Mouse (Mus musculus): ENCODE data around the gene Atraid. TPM values are rescaled to one million over a fixed set of nuclear protein-coding genes. Genes with fewer than 3 reads are reported as not detected.

The Atraid gene
- total and polyA plus RNA-seq, 3 experiments: 58.0 to 88.7 (median 60.1) TPM

GRCm38 (mm10) chr5:31095711-31096480, 47.8 kb downstream of the Atraid start:
- Histone ChIP-seq H3K9me3 (replicated peaks; ENCODE audit: low read length) (peaks cover 10% of the 10 kb centered on the region), H3K36me3 (replicated peaks in 1 of 2; ENCODE audit: control insufficient read depth in 1 of 2, insufficient read depth in 1 of 2, low read length in 1 of 2) (no peaks in the 10 kb centered on the region), H3K4me3 (replicated peaks in 1 of 3; ENCODE audit: low read depth in 2 of 3, low read length in 2 of 3, poor library complexity in 1 of 3) (peak overlapping the region in 2 of 3 experiments; percentile 32 to 44), H3K79me2 (replicated peaks; ENCODE audit: control insufficient read depth, extremely low read depth, insufficient read depth, poor library complexity, severe bottlenecking) (no peaks in the 10 kb centered on the region), H3K4me1 (ENCODE audit: control insufficient read depth in 1 of 2, insufficient read depth in 2 of 2) (peaks cover 7 to 22% of the 10 kb centered on the region in 2 experiments), H3K27me3 (replicated peaks) (peaks cover 73% of the 10 kb centered on the region), H3K27ac (ENCODE audit: insufficient read depth, low read depth) (no peak overlapping the region), H3K4me2 (ENCODE audit: insufficient read depth, low read depth, poor library complexity, severe bottlenecking) (peak overlapping the region; percentile 82), H3K9ac (ENCODE audit: insufficient read depth, low read depth) (no peak overlapping the region)
- TF ChIP-seq HCFC1 (IDR thresholded peaks at IDR 0.05; ENCODE audit: low read depth, low read length): no peak
- TF ChIP-seq MYC (IDR thresholded peaks at IDR 0.05; ENCODE audit: low read depth, low read length): no peak
- TF ChIP-seq ELF1 (IDR thresholded peaks at IDR 0.05; ENCODE audit: low read depth, low read length): no peak
- no peak for TF ChIP-seq ZMIZ1 (IDR thresholded peaks at IDR 0.05; ENCODE audit: low read depth, low read length)
- TF ChIP-seq NELFE (IDR thresholded peaks at IDR 0.05; ENCODE audit: low read depth, low read length): no peak
- no peak for TF ChIP-seq MEF2A (IDR thresholded peaks at IDR 0.05; ENCODE audit: borderline replicate concordance, low read depth, low read length)
- no peak for TF ChIP-seq ZKSCAN1 (IDR thresholded peaks at IDR 0.05; ENCODE audit: borderline replicate concordance, low read depth, low read length)
- no peak for TF ChIP-seq ZNF384 (IDR thresholded peaks at IDR 0.05; ENCODE audit: low read depth, low read length)
- no peak for TF ChIP-seq BHLHE40 (IDR thresholded peaks at IDR 0.05; ENCODE audit: low read depth, low read length)
- no peak for TF ChIP-seq RAD21 (IDR thresholded peaks at IDR 0.05; ENCODE audit: low read depth, low read length)
- TF ChIP-seq GABPA (IDR thresholded peaks at IDR 0.05; ENCODE audit: insufficient replicate concordance, low read depth, low read length): no peak
- TF ChIP-seq MAZ (IDR thresholded peaks at IDR 0.05; ENCODE audit: low read depth, low read length): no peak
- TF ChIP-seq EP300 (IDR thresholded peaks at IDR 0.05; ENCODE audit: low read length): no peak
- TF ChIP-seq ETS1 (conservative IDR thresholded peaks at IDR 0.05; ENCODE audit: low read depth, low read length): no peak
- no peak for TF ChIP-seq JUND (conservative IDR thresholded peaks at IDR 0.05; ENCODE audit: low read depth, low read length)
- DNase-seq (ENCODE audit: extremely low read depth): no peak
- in situ Hi-C loops (cut with MboI; ENCODE audit: low pct_ligation_motif_present, low pct_unique_long_range_greater_than_20kb, low sequenced_read_pairs) (no loop called here), dilution Hi-C loops (cut with MboI; ENCODE audit: extremely low pct_ligation_motif_present, extremely low pct_unique_long_range_greater_than_20kb, low sequenced_read_pairs) (no loop called here)

Other genes starting within 250 kb of the Atraid start
Only the 20 nearest of the 28 such genes appear.
- gene Agbl5, start 159.6 kb upstream of the Atraid start, total RNA-seq (2012; rRNA removed): 8.0 and 9.3 TPM in 2 replicates
- gene Agbl5, start 159.6 kb upstream of the Atraid start, total RNA-seq (2014; rRNA removed): 3.5 and 4.1 TPM in 2 replicates
- 8.4 and 11.6 TPM in 2 replicates for gene Agbl5, start 159.6 kb upstream of the Atraid start, polyA plus RNA-seq (2012; ENCODE audit: insufficient read length, low read depth)
- gene Ost4, start 140.5 kb upstream of the Atraid start, total RNA-seq (2012; rRNA removed): 181 and 244 TPM in 2 replicates
- 221 and 263 TPM in 2 replicates for gene Ost4, start 140.5 kb upstream of the Atraid start, total RNA-seq (2014; rRNA removed)
- 312 and 330 TPM in 2 replicates for gene Ost4, start 140.5 kb upstream of the Atraid start, polyA plus RNA-seq (2012; ENCODE audit: insufficient read length, low read depth)
- 0.34 TPM in 2 replicates for gene Emilin1, start 134.9 kb upstream of the Atraid start, total RNA-seq (2012; rRNA removed)
- gene Emilin1, start 134.9 kb upstream of the Atraid start, total RNA-seq (2014; rRNA removed): 0.05 and 0.11 TPM in 2 replicates
- 0.33 and 0.63 TPM in 2 replicates for gene Emilin1, start 134.9 kb upstream of the Atraid start, polyA plus RNA-seq (2012; ENCODE audit: insufficient read length, low read depth)
- gene Khk, start 126.9 kb upstream of the Atraid start, total RNA-seq (2012; rRNA removed): 3.7 and 5.7 TPM in 2 replicates
- 1.9 and 2.5 TPM in 2 replicates for gene Khk, start 126.9 kb upstream of the Atraid start, total RNA-seq (2014; rRNA removed)
- 2.9 and 3.7 TPM in 2 replicates for gene Khk, start 126.9 kb upstream of the Atraid start, polyA plus RNA-seq (2012; ENCODE audit: insufficient read length, low read depth)
- not detected in 2 replicates for gene Cgref1, start 102.7 kb upstream of the Atraid start, total RNA-seq (2012; rRNA removed)
- not detected in 2 replicates for gene Cgref1, start 102.7 kb upstream of the Atraid start, total RNA-seq (2014; rRNA removed)
- not detected in 2 replicates for gene Cgref1, start 102.7 kb upstream of the Atraid start, polyA plus RNA-seq (2012; ENCODE audit: insufficient read length, low read depth)
- 96.5 and 99.8 TPM in 2 replicates for gene Preb, start 88.0 kb upstream of the Atraid start, total RNA-seq (2012; rRNA removed)
- 70.9 and 87.3 TPM in 2 replicates for gene Preb, start 88.0 kb upstream of the Atraid start, total RNA-seq (2014; rRNA removed)
- gene Preb, start 88.0 kb upstream of the Atraid start, polyA plus RNA-seq (2012; ENCODE audit: insufficient read length, low read depth): 143 and 145 TPM in 2 replicates
- gene Tcf23, start 79.7 kb upstream of the Atraid start, total RNA-seq (2012; rRNA removed): not detected in 2 replicates
- not detected in 2 replicates for gene Tcf23, start 79.7 kb upstream of the Atraid start, total RNA-seq (2014; rRNA removed)
- gene Tcf23, start 79.7 kb upstream of the Atraid start, polyA plus RNA-seq (2012; ENCODE audit: insufficient read length, low read depth): not detected in 2 replicates
- gene Slc5a6, start 612 bp downstream of the Atraid start, total RNA-seq (2012; rRNA removed): 10.9 and 15.4 TPM in 2 replicates
- 8.9 and 9.0 TPM in 2 replicates for gene Slc5a6, start 612 bp downstream of the Atraid start, total RNA-seq (2014; rRNA removed)
- gene Slc5a6, start 612 bp downstream of the Atraid start, polyA plus RNA-seq (2012; ENCODE audit: insufficient read length, low read depth): 17.1 and 18.6 TPM in 2 replicates
- 106 and 135 TPM in 2 replicates for gene Cad, start 6.5 kb downstream of the Atraid start, total RNA-seq (2012; rRNA removed)
- 43.1 and 44.3 TPM in 2 replicates for gene Cad, start 6.5 kb downstream of the Atraid start, total RNA-seq (2014; rRNA removed)
- gene Cad, start 6.5 kb downstream of the Atraid start, polyA plus RNA-seq (2012; ENCODE audit: insufficient read length, low read depth): 108 and 123 TPM in 2 replicates
- not detected in 2 replicates for gene Dnajc5g, start 58.0 kb downstream of the Atraid start, total RNA-seq (2012; rRNA removed)
- not detected in 2 replicates for gene Dnajc5g, start 58.0 kb downstream of the Atraid start, total RNA-seq (2014; rRNA removed)
- not detected in 2 replicates for gene Dnajc5g, start 58.0 kb downstream of the Atraid start, polyA plus RNA-seq (2012; ENCODE audit: insufficient read length, low read depth)
- not detected in 2 replicates for gene Slc30a3, start 59.9 kb downstream of the Atraid start, total RNA-seq (2012; rRNA removed)
- gene Slc30a3, start 59.9 kb downstream of the Atraid start, total RNA-seq (2014; rRNA removed): not detected in 2 replicates
- gene Slc30a3, start 59.9 kb downstream of the Atraid start, polyA plus RNA-seq (2012; ENCODE audit: insufficient read length, low read depth): not detected in 2 replicates
- not detected in 2 replicates for gene Trim54, start 68.4 kb downstream of the Atraid start, total RNA-seq (2012; rRNA removed)
- not detected in 2 replicates for gene Trim54, start 68.4 kb downstream of the Atraid start, total RNA-seq (2014; rRNA removed)
- gene Trim54, start 68.4 kb downstream of the Atraid start, polyA plus RNA-seq (2012; ENCODE audit: insufficient read length, low read depth): not detected in 2 replicates
- gene Ucn, start 90.5 kb downstream of the Atraid start, total RNA-seq (2012; rRNA removed): not detected in 2 replicates
- not detected in 2 replicates for gene Ucn, start 90.5 kb downstream of the Atraid start, total RNA-seq (2014; rRNA removed)
- not detected in 2 replicates for gene Ucn, start 90.5 kb downstream of the Atraid start, polyA plus RNA-seq (2012; ENCODE audit: insufficient read length, low read depth)
- 24.0 and 30.3 TPM in 2 replicates for gene Mpv17, start 105.9 kb downstream of the Atraid start, total RNA-seq (2012; rRNA removed)
- 37.6 and 39.7 TPM in 2 replicates for gene Mpv17, start 105.9 kb downstream of the Atraid start, total RNA-seq (2014; rRNA removed)
- 32.8 and 40.4 TPM in 2 replicates for gene Mpv17, start 105.9 kb downstream of the Atraid start, polyA plus RNA-seq (2012; ENCODE audit: insufficient read length, low read depth)
- gene Gm29609, start 131.6 kb downstream of the Atraid start, total RNA-seq (2012; rRNA removed): 1.4 and 2.7 TPM in 2 replicates
- gene Gm29609, start 131.6 kb downstream of the Atraid start, total RNA-seq (2014; rRNA removed): 1.2 and 2.1 TPM in 2 replicates
- gene Gm29609, start 131.6 kb downstream of the Atraid start, polyA plus RNA-seq (2012; ENCODE audit: insufficient read length, low read depth): 0.57 and 3.0 TPM in 2 replicates
- gene Gtf3c2, start 131.8 kb downstream of the Atraid start, total RNA-seq (2012; rRNA removed): 49.4 and 51.2 TPM in 2 replicates
- 19.4 and 22.8 TPM in 2 replicates for gene Gtf3c2, start 131.8 kb downstream of the Atraid start, total RNA-seq (2014; rRNA removed)
- 96.9 and 99.5 TPM in 2 replicates for gene Gtf3c2, start 131.8 kb downstream of the Atraid start, polyA plus RNA-seq (2012; ENCODE audit: insufficient read length, low read depth)
- gene Snx17, start 144.9 kb downstream of the Atraid start, total RNA-seq (2012; rRNA removed): 61.5 and 73.9 TPM in 2 replicates
- 52.6 and 56.7 TPM in 2 replicates for gene Snx17, start 144.9 kb downstream of the Atraid start, total RNA-seq (2014; rRNA removed)
- gene Snx17, start 144.9 kb downstream of the Atraid start, polyA plus RNA-seq (2012; ENCODE audit: insufficient read length, low read depth): 59.2 and 63.9 TPM in 2 replicates
- gene Eif2b4, start 145.1 kb downstream of the Atraid start, total RNA-seq (2012; rRNA removed): 56.8 and 75.0 TPM in 2 replicates
- gene Eif2b4, start 145.1 kb downstream of the Atraid start, total RNA-seq (2014; rRNA removed): 26.8 and 29.0 TPM in 2 replicates
- gene Eif2b4, start 145.1 kb downstream of the Atraid start, polyA plus RNA-seq (2012; ENCODE audit: insufficient read length, low read depth): 99.5 and 106 TPM in 2 replicates
- gene Zfp513, start 154.0 kb downstream of the Atraid start, total RNA-seq (2012; rRNA removed): 6.9 and 7.4 TPM in 2 replicates
- gene Zfp513, start 154.0 kb downstream of the Atraid start, total RNA-seq (2014; rRNA removed): 2.4 and 3.6 TPM in 2 replicates
- 10.2 and 12.8 TPM in 2 replicates for gene Zfp513, start 154.0 kb downstream of the Atraid start, polyA plus RNA-seq (2012; ENCODE audit: insufficient read length, low read depth)
- gene Ppm1g, start 172.4 kb downstream of the Atraid start, total RNA-seq (2012; rRNA removed): 182 and 225 TPM in 2 replicates
- gene Ppm1g, start 172.4 kb downstream of the Atraid start, total RNA-seq (2014; rRNA removed): 96.9 and 97.8 TPM in 2 replicates
- gene Ppm1g, start 172.4 kb downstream of the Atraid start, polyA plus RNA-seq (2012; ENCODE audit: insufficient read length, low read depth): 366 and 383 TPM in 2 replicates